Mouse (Mus musculus) midbrain, embryonic 11.5 days (tissue): ENCODE measurements at regions not wholly inside any gene's neighbourhood (a gene's known extent, or its start where the extent isn't known, plus 50 kb on each side); places are given as distances from the start of the nearest gene placed in this dataset.

Experiments used
- ATAC-seq: fragments of 200-750 bp; cut with Nextera tagmentation; 2 replicates; pipeline ENCODE4 v1.8.0; 2017; ENCODE audit warnings: moderate TSS enrichment, moderate library complexity; ENCODE audit not compliant: low FRiP score
- DNase-seq: peaks from one replicate; pipeline ENCODE4 v3.0.0; 2015; ENCODE audit warnings: low spot score; ENCODE audit errors: missing footprints
- H3K27ac ChIP-seq: fragments of 300-500 bp; sonication (generic); 2 replicates; pipeline ENCODE4 v1.5.1; 2014; ENCODE audit warnings: low read depth, low read length
- H3K27me3 ChIP-seq: fragments of 300-500 bp; sonication (generic); 2 replicates; pipeline ENCODE4 v1.6.1; 2014; ENCODE audit warnings: mild to moderate bottlenecking, low read length, moderate library complexity, mixed read lengths; ENCODE audit not compliant: control insufficient read depth, insufficient read depth
- H3K36me3 ChIP-seq: fragments of 300-500 bp; sonication (generic); 2 replicates; pipeline ENCODE4 v1.6.1; 2014; ENCODE audit warnings: mild to moderate bottlenecking, low read length, moderate library complexity, mixed read lengths; ENCODE audit not compliant: control insufficient read depth, insufficient read depth
- H3K4me1 ChIP-seq: fragments of 300-500 bp; sonication (generic); 2 replicates; pipeline ENCODE4 v1.6.1; 2014; ENCODE audit warnings: low read length; ENCODE audit not compliant: control insufficient read depth, insufficient read depth
- H3K4me2 ChIP-seq: fragments of 300-500 bp; sonication (generic); 2 replicates; pipeline ENCODE4 v1.6.1; 2014; ENCODE audit warnings: mild to moderate bottlenecking, moderate library complexity
- H3K4me3 ChIP-seq: fragments of 300-500 bp; sonication (generic); 2 replicates; pipeline ENCODE4 v1.5.1; 2014; ENCODE audit warnings: low read depth, low read length
- H3K9ac ChIP-seq: fragments of 300-500 bp; sonication (generic); 2 replicates; pipeline ENCODE4 v1.6.1; 2014; ENCODE audit warnings: low read length
- H3K9me3 ChIP-seq: fragments of 300-500 bp; sonication (generic); 2 replicates; pipeline ENCODE4 v1.6.1; 2016; ENCODE audit warnings: low read length; ENCODE audit not compliant: control insufficient read depth
- WGBS: fragments of 180-500 bp; shearing (Covaris S2); extraction: QIAGEN DNeasy Blood & Tissue Kit; methylation state at CpG from one replicate; pipeline ENCODE4 v1.1.7; 2014; 5-methylcytosine and 5-hydroxymethylcytosine counted together

DNA sequence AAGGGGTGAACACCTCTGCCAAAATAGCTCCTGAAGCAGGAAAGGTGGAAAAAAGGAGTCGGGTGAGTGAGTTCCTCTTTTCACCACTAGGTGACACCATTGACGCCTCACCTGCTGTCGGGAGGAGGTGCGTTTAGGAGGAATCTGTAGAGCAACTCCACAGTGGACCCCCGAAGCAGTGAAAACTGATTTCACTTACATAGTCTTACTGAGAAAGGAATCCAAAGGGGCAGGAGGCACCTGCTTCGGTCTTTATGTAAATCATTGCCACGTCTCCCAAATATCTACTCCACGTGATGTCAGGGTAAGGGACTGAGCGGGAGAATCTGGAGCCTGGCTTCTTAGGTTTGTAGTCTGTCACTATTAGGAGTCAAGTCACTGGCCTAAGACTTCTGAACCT is 220.5 kb upstream of the Ddhd1 start:
- 16% methylated on average over 9 of the region's 9 CpGs for WGBS
- Histone ChIP-seq H3K36me3 (no peaks in the 10 kb centered on the region), H3K4me2 (no peak overlapping the region), H3K4me3 (no peak overlapping the region), H3K27ac (no peak overlapping the region), H3K9ac (no peak overlapping the region), H3K4me1 (no peaks in the 10 kb centered on the region), H3K27me3 (no peaks in the 10 kb centered on the region), H3K9me3 (no peaks in the 10 kb centered on the region)
- peak; percentile 92 for DNase-seq
- ATAC-seq = peak; percentile 46; the same call in 1 of the 2 replicates

GRCm38 (mm10) chr14:45920783-45921182 is 262.8 kb upstream of the Ddhd1 start:
- H3K9ac ChIP-seq = no peak overlapping the region
- H3K27ac ChIP-seq = no peak overlapping the region
- H3K36me3 ChIP-seq = no peaks in the 10 kb centered on the region
- no peaks in the 10 kb centered on the region for H3K9me3 ChIP-seq
- H3K4me1 ChIP-seq = peaks cover 6% of the 10 kb centered on the region; the same call in 1 of the 2 replicates
- no peak overlapping the region for H3K4me2 ChIP-seq
- DNase-seq (peak; percentile 88), ATAC-seq (no peak)
- 4% methylated on average over 6 of the region's 6 CpGs for WGBS
- no peak overlapping the region for H3K4me3 ChIP-seq
- peaks cover 2% of the 10 kb centered on the region; the same call in 1 of the 2 replicates for H3K27me3 ChIP-seq

GRCm38 (mm10) chr14:45943581-45943980 is 285.6 kb upstream of the Ddhd1 start:
- H3K27me3 ChIP-seq = no peaks in the 10 kb centered on the region
- no peak overlapping the region for H3K4me3 ChIP-seq
- no peaks in the 10 kb centered on the region for H3K36me3 ChIP-seq
- WGBS = 90% methylated on average over 2 of the region's 2 CpGs
- H3K4me2 ChIP-seq = no peak overlapping the region
- no peaks in the 10 kb centered on the region for H3K9me3 ChIP-seq
- no peak overlapping the region for H3K27ac ChIP-seq
- no peaks in the 10 kb centered on the region for H3K4me1 ChIP-seq
- no peak overlapping the region for H3K9ac ChIP-seq
- no peak for ATAC-seq
- DNase-seq = no peak

GRCm38 (mm10) chr14:45944101-45944500 is 286.2 kb upstream of the Ddhd1 start:
- DNase-seq (no peak), ATAC-seq (no peak)
- WGBS = 79% methylated on average over 5 of the region's 5 CpGs
- Histone ChIP-seq H3K9me3 (no peaks in the 10 kb centered on the region), H3K4me1 (no peaks in the 10 kb centered on the region), H3K27me3 (no peaks in the 10 kb centered on the region), H3K36me3 (no peaks in the 10 kb centered on the region), H3K4me2 (no peak overlapping the region), H3K27ac (no peak overlapping the region), H3K9ac (no peak overlapping the region), H3K4me3 (no peak overlapping the region)

GRCm38 (mm10) chr14:45944506-45944905 is 286.6 kb upstream of the Ddhd1 start:
- H3K36me3 ChIP-seq = no peaks in the 10 kb centered on the region
- no peak overlapping the region for H3K9ac ChIP-seq
- no peaks in the 10 kb centered on the region for H3K4me1 ChIP-seq
- H3K4me2 ChIP-seq = no peak overlapping the region
- H3K9me3 ChIP-seq = no peaks in the 10 kb centered on the region
- no peak overlapping the region for H3K4me3 ChIP-seq
- 57% methylated on average over 8 of the region's 8 CpGs for WGBS
- H3K27ac ChIP-seq = no peak overlapping the region
- no peak for ATAC-seq
- no peak for DNase-seq
- H3K27me3 ChIP-seq = no peaks in the 10 kb centered on the region

GRCm38 (mm10) chr14:45956624-45957023 is 298.7 kb upstream of the Ddhd1 start:
- H3K27me3 ChIP-seq = no peaks in the 10 kb centered on the region
- ATAC-seq (no peak), DNase-seq (no peak)
- no peak overlapping the region for H3K4me2 ChIP-seq
- H3K27ac ChIP-seq = no peak overlapping the region
- H3K4me1 ChIP-seq = no peaks in the 10 kb centered on the region
- H3K36me3 ChIP-seq = no peaks in the 10 kb centered on the region
- H3K4me3 ChIP-seq = no peak overlapping the region
- H3K9ac ChIP-seq = no peak overlapping the region
- H3K9me3 ChIP-seq = no peaks in the 10 kb centered on the region
- 88% methylated on average over 8 of the region's 8 CpGs for WGBS

DNA sequence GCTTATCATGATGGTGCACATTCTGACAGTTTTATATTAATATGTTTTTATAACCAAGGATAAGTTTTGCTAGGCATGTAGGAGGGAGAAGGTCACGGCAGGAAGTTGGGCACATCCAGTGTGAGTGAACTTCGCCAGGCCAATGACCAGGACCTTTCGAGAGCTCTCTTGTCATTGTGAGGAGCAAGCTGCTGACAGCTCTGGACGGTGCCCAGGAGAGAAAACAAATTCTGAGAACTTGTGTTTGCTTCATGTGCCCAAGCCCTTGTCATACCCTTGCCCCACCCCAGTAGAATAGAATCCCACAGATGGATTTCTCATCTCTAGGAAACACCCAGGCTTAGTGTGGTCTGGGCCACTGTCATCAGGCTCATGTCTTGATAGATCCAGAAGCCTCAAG is 304.5 kb upstream of the Ddhd1 start:
- Histone ChIP-seq H3K4me2 (no peak overlapping the region), H3K4me3 (no peak overlapping the region), H3K27ac (no peak overlapping the region), H3K4me1 (no peaks in the 10 kb centered on the region), H3K9ac (no peak overlapping the region), H3K9me3 (no peaks in the 10 kb centered on the region), H3K36me3 (no peaks in the 10 kb centered on the region), H3K27me3 (no peaks in the 10 kb centered on the region)
- DNase-seq (no peak), ATAC-seq (no peak)
- WGBS = 95% methylated on average over 4 of the region's 4 CpGs

- no peak for ATAC-seq
- H3K27ac ChIP-seq = no peak overlapping the region
- no peaks in the 10 kb centered on the region for H3K36me3 ChIP-seq
- no peaks in the 10 kb centered on the region for H3K27me3 ChIP-seq
- no peak overlapping the region for H3K9ac ChIP-seq
- H3K9me3 ChIP-seq = no peaks in the 10 kb centered on the region
- no peak overlapping the region for H3K4me3 ChIP-seq
- 88% methylated on average over 7 of the region's 7 CpGs for WGBS
- no peak for DNase-seq
- no peaks in the 10 kb centered on the region for H3K4me1 ChIP-seq
- no peak overlapping the region for H3K4me2 ChIP-seq
Observed at GRCm38 (mm10) chr14:45964043-45964442, 306.1 kb upstream of the Ddhd1 start.

- Histone ChIP-seq H3K9ac (no peak overlapping the region), H3K36me3 (no peaks in the 10 kb centered on the region), H3K9me3 (no peaks in the 10 kb centered on the region), H3K27me3 (no peaks in the 10 kb centered on the region), H3K4me2 (no peak overlapping the region), H3K4me3 (no peak overlapping the region), H3K4me1 (no peaks in the 10 kb centered on the region), H3K27ac (no peak overlapping the region)
- 88% methylated on average over 7 of the region's 7 CpGs for WGBS
- DNase-seq (no peak), ATAC-seq (no peak)
Observed at GRCm38 (mm10) chr14:45983206-45983857, 325.4 kb upstream of the Ddhd1 start.
